Mouse (Mus musculus) lung, adult 2 months (tissue): Measurements from ENCODE around the gene Noxo1.

Experiments
- CTCF ChIP-seq: fragments of 200-500 bp; IDR thresholded peaks from 2 replicates; pipeline ENCODE4 v1.5.1; 2011; ENCODE audit warnings: mild to moderate bottlenecking, low read length, control low read depth; ENCODE audit not compliant: insufficient read depth
- POLR2A ChIP-seq: fragments of 200-500 bp; IDR thresholded peaks from 2 replicates; pipeline ENCODE4 v1.6.1; 2011; ENCODE audit warnings: low read depth, mild to moderate bottlenecking, control low read depth, low read length, borderline replicate concordance; ENCODE audit errors: extremely low read depth

DNA sequence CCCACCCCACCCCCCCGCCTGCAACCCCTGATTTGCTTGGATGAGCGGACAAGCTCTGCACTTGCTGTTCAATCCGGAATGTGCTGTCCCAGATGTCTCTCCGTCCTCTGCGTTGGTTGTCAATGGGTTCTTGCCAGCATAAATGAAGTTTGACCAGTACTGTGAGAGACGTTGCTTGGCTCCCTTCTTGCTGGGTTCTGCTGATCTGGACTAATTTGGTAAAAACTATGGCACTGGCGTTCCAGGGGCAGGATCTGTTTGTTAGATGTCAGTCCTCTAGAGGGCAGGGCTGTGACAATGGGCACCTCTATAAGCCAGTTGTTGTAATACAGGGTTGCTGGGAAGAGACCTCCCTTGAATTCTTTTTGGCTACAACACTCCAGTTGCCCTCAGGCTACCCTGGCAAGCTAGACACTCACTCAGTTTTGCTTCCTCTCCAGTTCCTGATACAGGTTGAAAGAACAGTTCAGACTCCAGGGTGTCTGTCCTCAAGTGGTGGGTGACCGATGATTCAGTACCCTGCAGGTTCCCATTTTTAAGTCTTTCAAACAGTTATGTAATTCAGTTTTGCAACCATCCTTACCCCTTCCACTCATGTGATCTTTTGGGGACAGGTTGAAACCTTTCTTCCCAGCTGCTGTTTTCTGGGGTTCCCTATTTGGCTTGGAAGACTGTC is 41.2 kb downstream of the Noxo1 start:
- TF ChIP-seq POLR2A (no peak), CTCF (no peak)
